Mouse (Mus musculus) lung, adult 2 months (tissue): ENCODE data around the gene Sectm1b.

Experiments used
- CTCF ChIP-seq: fragments of 200-500 bp; IDR thresholded peaks from 2 replicates; pipeline ENCODE4 v1.5.1; 2011; ENCODE audit warnings: mild to moderate bottlenecking, low read length, control low read depth; ENCODE audit not compliant: insufficient read depth
- POLR2A ChIP-seq: fragments of 200-500 bp; IDR thresholded peaks from 2 replicates; pipeline ENCODE4 v1.6.1; 2011; ENCODE audit warnings: low read depth, mild to moderate bottlenecking, control low read depth, low read length, borderline replicate concordance; ENCODE audit errors: extremely low read depth

DNA sequence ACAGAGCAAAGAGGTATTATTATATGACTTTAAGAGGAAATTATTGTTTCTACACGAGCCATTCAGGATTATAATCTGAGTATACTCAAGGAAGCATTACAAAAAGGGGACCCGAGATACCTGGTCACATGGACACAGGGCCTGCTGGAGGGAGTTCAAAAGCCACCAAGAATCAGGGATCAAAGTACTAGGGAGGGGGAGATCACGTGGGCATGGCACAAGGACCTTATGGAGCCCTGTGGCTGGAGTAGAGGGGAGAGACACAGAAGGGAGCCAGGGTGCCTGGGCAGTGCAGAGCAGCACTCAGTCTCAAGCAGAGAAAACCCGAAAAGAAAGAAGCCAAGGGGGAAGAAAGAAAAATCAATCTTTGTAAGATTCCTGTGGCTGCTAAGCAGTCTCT lies 11.0 kb downstream of the Sectm1b start:
- TF ChIP-seq CTCF (no peak), POLR2A (no peak)
